Mouse (Mus musculus) liver, embryonic 13.5 days (tissue): ENCODE results near the gene Wnt10b. TPM values are rescaled to one million over a fixed set of nuclear protein-coding genes. Genes with fewer than 3 reads are reported as not detected.
"Not testable (repeated sequence)": the region's sequence is repeated elsewhere in the genome, so short reads cannot be mapped to it uniquely, and the experiment has no call there.

Experiments used
- ATAC-seq: fragments of 200-750 bp; cut with Nextera tagmentation; 2 replicates; pipeline ENCODE4 v1.8.0; 2017; ENCODE audit warnings: low read depth, mild to moderate bottlenecking, moderate number of reproducible peaks, moderate library complexity
- DNase-seq: peaks from one replicate; pipeline ENCODE4 v3.0.0; 2022
- H3K27ac ChIP-seq: fragments of 300-500 bp; sonication (generic); 2 replicates; pipeline ENCODE4 v1.5.1; 2015; ENCODE audit warnings: moderate library complexity, mild to moderate bottlenecking, inconsistent platforms
- H3K27me3 ChIP-seq: fragments of 300-500 bp; sonication (generic); 2 replicates; pipeline ENCODE4 v1.6.1; 2015; ENCODE audit warnings: mild to moderate bottlenecking, inconsistent platforms
- H3K36me3 ChIP-seq: fragments of 300-500 bp; sonication (generic); 2 replicates; pipeline ENCODE4 v1.6.1; 2015; ENCODE audit warnings: mild to moderate bottlenecking, inconsistent platforms
- H3K4me1 ChIP-seq: fragments of 300-500 bp; sonication (generic); replicated peaks from 2 replicates; pipeline ENCODE4 v1.6.1; 2015; ENCODE audit warnings: inconsistent platforms
- H3K4me2 ChIP-seq: fragments of 300-500 bp; sonication (generic); 2 replicates; pipeline ENCODE4 v1.6.1; 2015; ENCODE audit warnings: inconsistent platforms, mild to moderate bottlenecking, moderate library complexity
- H3K4me3 ChIP-seq: fragments of 300-500 bp; sonication (generic); replicated peaks from 2 replicates; pipeline ENCODE4 v1.5.1; 2015; ENCODE audit warnings: mild to moderate bottlenecking, inconsistent platforms
- H3K9ac ChIP-seq: fragments of 300-500 bp; sonication (generic); 2 replicates; pipeline ENCODE4 v1.6.1; 2015; ENCODE audit warnings: mild to moderate bottlenecking, inconsistent platforms
- H3K9me3 ChIP-seq: fragments of 300-500 bp; sonication (generic); replicated peaks from 2 replicates; pipeline ENCODE4 v1.6.1; 2016; ENCODE audit warnings: inconsistent platforms
- WGBS: fragments of 180-500 bp; shearing (Covaris S2); methylation state at CpG from one replicate; pipeline ENCODE4 v1.1.7; 2015; ENCODE audit not compliant: insufficient replicate concordance; 5-methylcytosine and 5-hydroxymethylcytosine counted together
- polyA plus RNA-seq: library from polyadenylated mRNA; unstranded; fragments of >200 nt; fragmentation: Nextera tagmentation; extraction: Ambion mirVana; gene quantifications from 2 replicates; pipeline ENCODE4 v1.2.1, GENCODE M21; 2015

Gene Wnt10b
- polyA plus RNA-seq, 1 experiment from 2014 or later = not detected

DNA sequence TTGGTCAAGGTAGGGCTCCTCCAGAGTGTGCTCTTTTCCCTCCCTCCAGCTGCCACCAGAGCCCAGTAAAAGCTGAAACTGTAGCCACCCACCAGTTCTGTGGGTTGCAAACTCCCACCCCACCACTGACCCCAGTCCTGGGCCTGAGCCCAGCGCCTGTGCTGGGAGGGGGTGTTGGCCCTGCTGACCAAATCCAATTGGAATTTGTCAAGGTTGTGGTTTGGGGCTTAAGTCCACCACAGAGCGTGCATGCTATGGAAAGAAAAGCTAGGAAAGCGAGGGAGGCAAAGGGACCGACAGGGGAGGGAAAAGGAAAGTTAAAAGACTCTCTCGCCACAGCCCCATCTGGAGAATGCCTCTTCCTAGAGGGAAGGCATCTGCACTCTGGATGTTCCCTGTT lies 9.7 kb downstream of the Wnt10b start:
- no peak overlapping the region for H3K4me2 ChIP-seq
- no peak overlapping the region for H3K27ac ChIP-seq
- H3K4me3 ChIP-seq = no peak overlapping the region
- no peaks in the 10 kb centered on the region for H3K36me3 ChIP-seq
- WGBS = 51% methylated on average over 5 of the region's 5 CpGs
- no peaks in the 10 kb centered on the region for H3K9me3 ChIP-seq
- H3K27me3 ChIP-seq = peaks cover 84% of the 10 kb centered on the region
- peaks cover 18% of the 10 kb centered on the region for H3K4me1 ChIP-seq
- DNase-seq (no peak), ATAC-seq (no peak)
- H3K9ac ChIP-seq = no peak overlapping the region

DNA sequence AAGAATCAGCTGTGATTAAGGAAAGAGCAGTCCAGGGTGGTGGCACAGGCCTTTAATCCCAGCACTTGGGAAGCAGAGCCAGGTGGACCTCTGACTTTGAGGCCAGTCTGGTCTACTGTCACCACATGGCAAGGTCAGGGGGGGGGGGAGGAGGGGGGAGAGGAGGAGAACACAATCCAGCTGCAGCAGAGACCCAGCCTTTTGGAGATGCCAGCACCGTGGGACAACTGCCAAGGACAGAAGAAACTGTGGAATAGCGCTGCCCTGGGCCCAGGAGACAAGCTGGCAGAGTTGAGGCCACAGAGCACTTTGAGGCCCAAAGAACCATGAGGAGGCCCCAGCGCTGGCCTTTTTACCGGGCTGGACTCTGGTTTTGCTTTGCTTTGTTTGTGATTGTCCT lies 12.0 kb downstream of the Wnt10b start:
- ATAC-seq (no peak), DNase-seq (no peak)
- H3K27me3 ChIP-seq = peaks cover 63% of the 10 kb centered on the region
- H3K4me1 ChIP-seq = peaks cover 25% of the 10 kb centered on the region
- H3K9me3 ChIP-seq = no peaks in the 10 kb centered on the region
- no peaks in the 10 kb centered on the region for H3K36me3 ChIP-seq
- no peak overlapping the region for H3K27ac ChIP-seq
- no peak overlapping the region for H3K4me2 ChIP-seq
- H3K9ac ChIP-seq = no peak overlapping the region
- H3K4me3 ChIP-seq = no peak overlapping the region
- WGBS = 57% methylated on average over 4 of the region's 4 CpGs

DNA sequence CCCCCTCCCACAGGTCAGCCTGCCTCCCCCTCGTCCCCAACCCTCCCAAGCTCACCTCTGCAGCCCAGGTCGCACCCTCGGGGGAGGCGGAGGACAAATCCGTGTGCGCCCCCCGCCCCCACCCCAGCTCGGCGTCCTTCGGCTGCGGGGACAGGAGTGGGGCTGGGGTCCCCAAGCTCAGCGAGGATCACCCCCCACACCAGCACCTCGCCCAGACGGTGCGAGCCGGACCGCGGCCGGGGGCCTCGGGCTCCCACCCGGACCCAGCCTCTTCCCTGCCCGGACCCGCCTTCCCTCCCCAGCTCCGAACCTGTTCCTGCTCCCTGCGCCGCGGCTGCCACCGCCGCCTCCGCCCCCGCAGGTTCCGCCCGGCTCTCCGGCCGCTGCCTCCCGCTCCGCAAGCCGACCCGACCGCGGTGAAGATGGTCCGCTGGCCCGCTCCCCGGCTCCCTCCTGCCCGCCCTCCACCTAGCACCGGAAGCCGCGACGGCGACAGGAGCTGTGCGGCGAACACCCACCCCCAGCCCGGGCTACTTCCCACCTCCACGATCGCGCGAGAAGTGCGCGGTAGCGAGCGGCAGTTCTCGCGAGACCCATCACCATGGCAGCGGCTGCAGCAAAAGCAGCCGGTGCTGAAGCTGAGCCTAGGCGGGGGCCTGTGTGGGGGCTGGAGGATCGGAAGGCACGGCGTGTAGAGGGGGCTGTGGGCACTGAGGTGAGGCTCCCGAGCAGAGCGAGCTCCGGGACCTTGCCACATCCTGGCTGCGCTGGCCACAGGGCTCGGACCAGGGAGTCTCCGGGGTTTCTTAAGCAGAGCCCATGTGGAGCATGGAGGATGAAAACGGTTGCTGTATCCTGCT lies 15.1 kb downstream of the Wnt10b start, which contains the start of gene Arf3:
Gene Arf3, minus strand, starts transcription at position 545 of the 860 bp plus-strand sequence.
- peak within 1 kb of the TSS; percentile 99 for H3K4me2 ChIP-seq
- ATAC-seq (peak; percentile 86), DNase-seq (peak; percentile 87)
- H3K9me3 ChIP-seq = no peaks in the 10 kb centered on the region
- H3K4me3 ChIP-seq = peak within 1 kb of the TSS; percentile 85
- peaks cover 25% of the 10 kb centered on the region for H3K4me1 ChIP-seq
- H3K27me3 ChIP-seq = peaks cover 33% of the 10 kb centered on the region
- H3K36me3 ChIP-seq = peaks cover 9% of the 10 kb centered on the region
- peak within 1 kb of the TSS; percentile 87 for H3K9ac ChIP-seq
- H3K27ac ChIP-seq = peak within 1 kb of the TSS; percentile 62
- under 1% methylated on average over 61 of the region's 76 CpGs for WGBS

DNA sequence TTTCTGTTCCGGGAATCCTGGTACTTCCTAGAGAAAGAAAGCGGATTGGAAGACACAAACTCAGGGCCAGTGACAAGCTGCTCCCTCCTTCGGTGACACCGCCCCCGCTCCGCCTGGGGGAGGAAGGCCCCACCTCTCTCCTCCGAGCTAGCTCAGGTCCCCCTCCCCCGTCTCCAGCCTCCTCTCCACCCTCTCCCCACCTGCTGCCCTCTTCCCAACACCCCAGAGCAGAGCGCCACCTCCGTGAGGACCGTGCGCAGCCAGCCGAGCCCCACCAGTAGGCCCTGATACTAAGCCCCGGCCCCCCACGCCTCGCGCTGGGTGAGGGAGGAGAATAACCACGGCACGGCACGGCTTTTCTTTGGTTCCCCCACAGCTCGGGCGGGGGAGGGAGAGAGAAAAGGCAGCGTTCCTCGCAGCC lies 15.7 kb downstream of the Wnt10b start:
- Histone ChIP-seq H3K4me3 (peak overlapping the region; percentile 85), H3K9ac (peak overlapping the region; percentile 87), H3K4me2 (peak overlapping the region; percentile 99), H3K27ac (peak overlapping the region; percentile 62), H3K4me1 (peaks cover 25% of the 10 kb centered on the region), H3K27me3 (peaks cover 30% of the 10 kb centered on the region), H3K36me3 (peaks cover 9% of the 10 kb centered on the region), H3K9me3 (no peaks in the 10 kb centered on the region)
- peak; percentile 58 for DNase-seq
- ATAC-seq = peak; percentile 70
- 2% methylated on average over 19 of the region's 24 CpGs for WGBS

DNA sequence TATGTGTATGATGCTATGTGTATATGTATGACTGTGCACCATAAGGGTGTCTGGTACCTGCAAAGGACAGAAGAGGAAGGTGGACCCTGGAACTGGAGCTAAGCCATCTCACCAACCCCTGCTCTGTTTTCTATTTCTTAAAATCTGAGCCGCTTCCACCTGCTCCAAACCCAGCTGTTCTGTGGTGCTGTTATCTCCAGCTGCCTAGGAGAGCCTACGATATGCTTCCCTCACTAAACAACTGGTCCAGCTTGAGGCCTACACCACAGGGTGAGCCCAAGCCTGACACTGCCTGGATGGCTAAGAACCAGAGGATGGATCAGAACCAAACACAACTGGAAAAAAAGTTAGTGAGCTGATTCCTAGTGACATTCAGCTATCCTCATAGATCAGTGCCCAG lies 23.8 kb downstream of the Wnt10b start:
- H3K27ac ChIP-seq = no peak overlapping the region
- H3K4me2 ChIP-seq = no peak overlapping the region
- WGBS = 56% methylated on average over 2 of the region's 2 CpGs
- no peaks in the 10 kb centered on the region for H3K27me3 ChIP-seq
- H3K36me3 ChIP-seq = peaks cover 11% of the 10 kb centered on the region
- ATAC-seq (no peak), DNase-seq (no peak)
- H3K4me3 ChIP-seq = no peak overlapping the region
- H3K9me3 ChIP-seq = no peaks in the 10 kb centered on the region
- no peak overlapping the region for H3K9ac ChIP-seq
- H3K4me1 ChIP-seq = peaks cover 32% of the 10 kb centered on the region

DNA sequence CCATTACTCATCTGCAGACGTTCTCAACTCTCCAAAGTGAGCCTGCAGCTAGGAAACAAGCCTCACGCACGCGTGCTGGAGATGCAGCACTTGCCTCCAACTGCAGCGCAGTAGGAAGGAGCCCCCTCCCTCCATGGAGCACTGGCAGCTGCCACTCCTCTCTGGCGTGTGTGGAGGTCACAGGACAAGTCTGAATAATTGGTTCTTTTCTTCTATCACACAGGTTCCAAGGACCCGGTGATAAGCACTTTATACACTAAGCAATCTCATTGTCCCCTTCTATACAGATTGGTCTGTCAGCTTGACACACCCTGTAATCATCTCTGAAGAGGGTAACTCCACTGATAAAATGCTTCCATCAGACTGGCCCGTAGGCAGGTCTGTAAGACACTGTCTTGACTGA lies 24.9 kb downstream of the Wnt10b start:
- Histone ChIP-seq H3K36me3 (peaks cover 11% of the 10 kb centered on the region), H3K9me3 (no peaks in the 10 kb centered on the region), H3K4me3 (no peak overlapping the region), H3K9ac (no peak overlapping the region), H3K27ac (no peak overlapping the region), H3K4me1 (peaks cover 33% of the 10 kb centered on the region), H3K27me3 (no peaks in the 10 kb centered on the region), H3K4me2 (no peak overlapping the region)
- peak; percentile 89 for ATAC-seq
- WGBS = 47% methylated on average over 8 of the region's 8 CpGs
- DNase-seq = no peak

DNA sequence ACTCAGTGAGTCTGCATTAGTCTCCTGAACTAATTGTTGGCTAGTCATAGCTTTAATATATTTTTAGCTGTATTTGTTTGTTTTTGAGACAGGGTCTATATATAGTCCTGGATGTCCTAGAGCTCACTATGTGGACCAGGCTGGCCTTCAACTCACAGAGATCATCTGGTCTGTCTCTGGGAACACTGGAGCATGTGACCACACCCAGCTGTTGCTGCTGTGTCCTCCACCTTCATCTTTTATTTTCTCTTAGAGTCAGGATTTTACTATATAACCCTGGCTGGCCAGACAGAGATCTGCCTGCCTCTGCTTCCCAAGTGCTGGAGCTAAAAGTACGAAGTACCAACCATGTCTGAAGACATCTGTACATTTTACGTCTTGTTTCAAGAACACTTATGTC lies 28.9 kb downstream of the Wnt10b start:
- no peaks in the 10 kb centered on the region for H3K9me3 ChIP-seq
- 78% methylated on average over 2 of the region's 2 CpGs for WGBS
- peaks cover 7% of the 10 kb centered on the region; the same call in 1 of the 2 replicates for H3K36me3 ChIP-seq
- no peak overlapping the region for H3K27ac ChIP-seq
- H3K4me1 ChIP-seq = peaks cover 32% of the 10 kb centered on the region
- no peaks in the 10 kb centered on the region for H3K27me3 ChIP-seq
- no peak overlapping the region for H3K4me3 ChIP-seq
- H3K9ac ChIP-seq = no peak overlapping the region
- ATAC-seq (no peak), DNase-seq (no peak)
- H3K4me2 ChIP-seq = no peak overlapping the region

DNA sequence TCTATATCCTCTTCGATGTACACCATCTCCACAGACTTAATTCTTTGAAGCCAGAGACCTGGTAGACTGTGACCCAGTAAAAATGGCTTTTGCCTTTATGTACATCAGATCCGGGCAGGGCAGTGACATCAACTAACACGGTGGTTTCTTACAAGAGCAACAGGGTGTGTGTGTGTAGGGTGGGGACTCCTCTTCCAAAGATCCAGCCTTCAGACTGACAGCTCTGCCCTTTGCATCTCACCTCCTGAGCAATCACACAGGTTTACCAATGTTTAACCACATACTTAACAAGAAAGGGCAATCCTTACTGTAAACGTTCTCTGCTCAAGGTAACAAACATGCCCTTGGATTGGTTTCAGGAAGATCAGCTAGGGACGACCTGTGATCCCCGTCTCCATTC lies 30.7 kb downstream of the Wnt10b start:
- H3K9ac ChIP-seq = no peak overlapping the region
- H3K4me2 ChIP-seq = no peak overlapping the region
- H3K36me3 ChIP-seq = peaks cover 9% of the 10 kb centered on the region
- peaks cover 15% of the 10 kb centered on the region for H3K4me1 ChIP-seq
- DNase-seq = no peak
- no peak overlapping the region for H3K4me3 ChIP-seq
- 70% methylated on average over 6 of the region's 6 CpGs for WGBS
- H3K27me3 ChIP-seq = no peaks in the 10 kb centered on the region
- no peaks in the 10 kb centered on the region for H3K9me3 ChIP-seq
- H3K27ac ChIP-seq = no peak overlapping the region
- no peak for ATAC-seq

DNA sequence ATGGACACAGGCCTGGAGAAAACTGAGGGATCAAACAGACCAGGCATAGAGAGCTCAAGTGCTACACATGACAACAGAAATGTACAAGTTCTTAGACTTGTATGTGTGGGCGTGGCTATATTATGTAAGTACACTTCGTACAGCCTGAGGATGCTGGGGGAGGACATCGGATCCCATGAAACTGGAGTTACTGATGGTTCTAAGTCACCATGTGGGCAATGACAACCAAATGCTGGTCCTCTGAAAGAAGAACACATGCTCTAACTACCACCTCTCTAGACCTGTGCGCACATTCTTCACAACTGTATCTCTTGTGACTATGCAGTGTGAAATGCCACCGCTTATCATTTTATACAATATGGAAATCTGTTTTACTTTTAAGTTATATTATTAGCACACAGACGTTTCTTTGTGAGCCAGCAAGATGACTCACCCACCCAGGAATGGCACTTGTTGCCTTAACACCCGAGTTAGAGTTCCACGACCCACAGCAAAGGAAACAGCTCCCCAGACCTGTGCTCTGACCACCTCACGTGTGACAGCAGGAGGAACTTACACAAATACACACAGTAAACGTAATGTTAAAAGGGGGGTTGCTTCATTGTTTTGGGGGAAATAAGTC lies 31.5 kb downstream of the Wnt10b start:
- H3K27me3 ChIP-seq = no peaks in the 10 kb centered on the region
- H3K27ac ChIP-seq = no peak overlapping the region
- H3K4me3 ChIP-seq = no peak overlapping the region
- H3K36me3 ChIP-seq = peaks cover 14% of the 10 kb centered on the region
- no peak for ATAC-seq
- H3K4me1 ChIP-seq = peaks cover 13% of the 10 kb centered on the region
- H3K4me2 ChIP-seq = no peak overlapping the region
- no peaks in the 10 kb centered on the region for H3K9me3 ChIP-seq
- no peak overlapping the region for H3K9ac ChIP-seq
- WGBS = 68% methylated on average over 10 of the region's 10 CpGs
- DNase-seq = no peak

DNA sequence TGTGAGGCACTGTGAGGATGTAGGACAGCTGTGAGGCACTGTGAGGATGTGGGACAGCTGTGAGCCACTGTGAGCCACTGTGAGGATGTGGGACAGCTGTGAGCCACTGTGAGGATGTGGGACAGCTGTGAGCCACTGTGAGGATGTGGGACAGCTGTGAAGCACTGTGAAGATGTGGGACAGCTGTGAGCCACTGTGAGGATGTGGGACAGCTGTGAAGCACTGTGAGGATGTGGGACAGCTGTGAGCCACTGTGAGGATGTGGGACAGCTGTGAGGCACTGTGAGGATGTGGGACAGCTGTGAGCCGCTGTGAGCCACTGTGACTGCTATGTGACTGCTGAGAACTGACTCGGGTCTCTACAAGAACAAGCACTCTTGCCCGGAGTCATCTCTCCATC lies 34.1 kb downstream of the Wnt10b start:
- H3K4me3 ChIP-seq, ATAC-seq, H3K27me3 ChIP-seq, DNase-seq, H3K9ac ChIP-seq, H3K4me2 ChIP-seq, H3K9me3 ChIP-seq, H3K27ac ChIP-seq: not testable (repeated sequence)
- 70% methylated on average over 3 of the region's 3 CpGs for WGBS
- H3K4me1 ChIP-seq = peaks cover 25% of the 10 kb centered on the region
- peaks cover 35% of the 10 kb centered on the region for H3K36me3 ChIP-seq

DNA sequence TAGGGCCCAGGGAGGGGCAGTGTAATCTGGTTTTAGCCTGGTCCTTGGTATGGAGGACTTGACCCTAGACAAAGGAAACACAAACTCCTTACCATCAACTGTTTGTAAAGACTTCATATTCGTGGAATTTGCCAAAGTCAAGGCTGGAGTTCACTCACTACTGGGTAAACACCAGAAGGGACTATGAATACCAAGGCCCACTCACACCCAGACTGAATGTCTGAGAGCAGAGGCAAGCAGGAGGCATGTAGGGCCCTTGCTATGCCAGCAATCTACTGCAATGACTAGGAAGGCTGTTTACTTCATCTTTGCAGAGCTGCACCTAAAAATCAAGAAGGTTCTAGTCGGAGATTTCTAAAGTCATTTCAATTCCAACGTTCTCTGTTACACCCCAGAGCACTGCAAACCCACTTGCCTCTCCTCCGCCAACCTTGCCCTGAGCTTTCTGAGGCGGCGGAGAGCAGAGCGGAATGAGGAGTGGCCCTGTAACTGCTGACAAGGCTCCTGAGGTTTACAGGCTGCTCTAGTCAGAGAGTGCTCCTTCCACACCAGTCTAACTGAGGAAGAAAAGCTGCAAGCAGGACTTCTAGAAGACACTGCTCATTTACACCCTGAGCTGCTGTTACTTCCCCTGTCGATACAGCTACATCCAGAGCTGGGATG lies 35.1 kb downstream of the Wnt10b start:
- no peak overlapping the region for H3K9ac ChIP-seq
- H3K36me3 ChIP-seq = peaks cover 39% of the 10 kb centered on the region
- ATAC-seq (no peak), DNase-seq (no peak)
- H3K4me3 ChIP-seq = no peak overlapping the region
- H3K9me3 ChIP-seq = no peaks in the 10 kb centered on the region
- WGBS = 67% methylated on average over 8 of the region's 8 CpGs
- H3K27me3 ChIP-seq = no peaks in the 10 kb centered on the region
- H3K27ac ChIP-seq = no peak overlapping the region
- peaks cover 27% of the 10 kb centered on the region for H3K4me1 ChIP-seq
- no peak overlapping the region for H3K4me2 ChIP-seq
